Mouse (Mus musculus) thymus, postnatal 14 days (tissue): ENCODE results near the gene Pdss2.
A peak's percentile ranks its signal among the peaks of the same experiment; 100 is the strongest.

ENCODE experiments used
- DNase-seq: peaks from one replicate; pipeline ENCODE4 v3.0.0; 2021

Gene Pdss2

DNA sequence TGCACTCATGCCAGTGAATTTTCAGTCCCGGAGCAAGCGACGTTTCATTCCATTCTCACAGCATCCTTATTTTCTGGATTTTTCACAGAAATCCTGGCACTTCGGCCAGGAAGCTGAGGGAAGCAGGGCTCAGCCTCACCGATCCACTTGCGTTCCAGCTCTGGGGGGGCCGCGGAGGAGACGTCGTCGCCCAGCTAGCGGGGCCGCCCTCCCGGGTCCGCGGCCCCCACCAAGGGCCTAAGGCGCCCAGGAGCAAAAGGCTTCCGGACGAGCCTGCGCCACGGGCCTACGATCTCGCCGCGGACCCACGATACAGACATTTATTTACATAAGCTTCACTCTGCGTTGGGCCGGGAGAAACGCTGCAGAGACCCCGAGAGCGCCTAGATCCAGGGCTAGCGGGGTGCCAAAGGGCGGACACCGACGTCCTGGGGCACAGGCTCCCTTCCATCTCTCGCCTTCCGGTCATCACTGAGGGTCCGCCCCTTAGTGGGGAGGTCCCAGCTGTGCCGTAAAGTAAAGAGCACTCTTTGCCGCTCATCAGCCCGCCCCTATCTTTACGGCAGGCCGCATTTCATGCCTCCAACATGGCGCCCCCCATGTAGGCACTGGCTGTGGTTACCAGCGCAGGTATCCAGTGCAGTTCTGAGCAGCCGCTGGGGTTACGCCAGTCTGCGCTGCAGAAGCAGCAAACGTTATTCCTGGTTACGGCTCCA lies at the start of gene Pdss2:
Gene Pdss2, plus strand, starts transcription at position 577 of the 716 bp plus-strand sequence.
- peak; percentile 94 for DNase-seq

DNA sequence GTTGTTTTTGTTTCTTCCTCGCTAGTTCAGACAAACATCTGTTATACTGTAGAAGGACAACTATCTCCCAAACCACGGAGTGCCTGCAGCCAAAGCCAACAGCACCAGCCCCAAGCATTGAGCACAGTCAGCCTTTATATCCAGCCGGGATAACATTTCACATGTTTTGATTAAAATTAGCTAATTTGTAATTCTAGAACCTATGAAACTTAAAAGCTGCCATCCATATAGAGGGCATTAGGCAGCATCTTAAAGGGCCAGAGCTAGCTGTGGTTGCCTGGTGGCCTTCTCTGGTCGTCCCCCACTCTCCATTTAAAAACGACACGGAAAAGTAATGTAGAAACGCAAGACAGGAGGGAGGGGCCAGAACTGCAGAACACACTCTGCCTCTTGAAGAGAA lies 49.2 kb upstream of the Pdss2 start:
- DNase-seq: no peak

DNA sequence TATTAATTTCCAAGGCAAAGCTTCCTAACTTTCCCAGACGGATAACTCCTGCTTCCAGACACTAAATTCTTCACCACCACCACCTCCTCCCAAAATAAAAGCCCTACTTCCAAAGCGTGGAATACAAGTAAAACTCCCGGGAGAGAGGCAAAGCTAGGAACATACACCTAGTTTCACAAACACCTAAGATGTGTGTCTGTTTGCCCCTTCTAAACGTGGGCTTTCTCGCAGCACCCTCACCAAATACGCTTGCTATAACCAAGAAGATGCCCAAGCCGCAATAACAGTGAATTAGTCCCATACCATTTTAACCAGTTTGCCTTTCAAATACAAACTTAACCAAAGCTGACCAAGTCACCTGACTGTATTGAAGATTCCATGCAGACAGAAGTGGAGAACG lies 48.7 kb upstream of the Pdss2 start:
- no peak for DNase-seq

DNA sequence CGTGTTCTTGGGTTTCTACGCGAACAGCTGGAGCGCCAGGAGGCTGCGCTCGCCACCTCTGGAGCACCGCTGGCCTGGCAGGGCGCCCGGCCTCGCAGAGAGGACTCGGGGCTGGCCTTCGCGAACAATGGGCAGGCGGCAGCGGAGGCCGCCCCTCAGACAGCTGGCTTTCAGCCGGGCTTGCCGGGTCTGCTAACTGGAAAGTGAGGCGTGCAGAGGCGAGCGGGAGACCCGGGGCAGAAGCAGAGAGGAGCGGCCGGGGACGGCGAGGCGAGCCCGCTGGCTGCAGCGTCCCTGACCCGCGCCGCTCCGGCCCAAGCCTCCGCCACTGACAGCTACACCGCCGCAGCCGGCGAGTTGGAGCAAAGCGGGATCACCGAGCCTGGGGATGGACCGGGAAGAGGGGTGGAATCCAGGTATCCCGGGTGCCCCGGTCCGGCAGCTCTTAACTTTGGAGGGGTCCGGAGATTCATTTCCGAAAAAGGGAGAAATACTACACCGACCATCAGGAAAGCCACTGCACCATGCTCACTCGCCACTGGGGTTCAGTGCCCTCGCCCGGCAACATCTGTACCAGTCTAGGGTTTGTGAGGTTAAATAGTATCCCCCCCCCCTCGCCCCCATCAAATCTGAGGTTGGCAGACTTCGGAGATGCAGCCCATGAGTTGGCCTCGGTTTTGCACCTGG lies 48.0 kb upstream of the Pdss2 start:
- peak; percentile 4 for DNase-seq

DNA sequence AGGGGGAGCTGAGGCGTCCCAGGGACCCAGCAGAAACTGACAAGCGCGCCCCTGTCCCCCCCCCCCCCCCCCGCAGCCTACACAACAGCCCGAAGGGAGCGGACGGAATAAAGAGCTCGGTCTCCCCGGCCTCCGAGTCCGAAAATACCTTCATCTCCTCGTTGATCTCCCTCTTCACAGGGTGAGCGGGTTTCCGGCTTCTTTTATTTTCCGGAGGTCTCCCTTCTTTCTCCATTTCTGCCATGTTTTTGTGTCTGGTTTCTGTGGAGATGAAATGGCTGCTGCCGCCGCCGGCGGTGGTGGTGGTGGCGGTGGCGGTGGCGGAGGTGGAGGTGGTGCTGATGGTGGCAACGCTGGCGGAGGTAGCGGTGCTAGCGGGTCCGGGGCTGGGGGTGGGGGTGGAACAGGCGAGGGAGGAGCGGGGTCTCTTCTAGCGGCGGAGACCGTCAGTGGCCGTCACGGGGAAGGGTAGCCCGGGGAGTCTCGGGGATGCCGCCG lies 47.4 kb upstream of the Pdss2 start:
- DNase-seq: peak; percentile 23

DNA sequence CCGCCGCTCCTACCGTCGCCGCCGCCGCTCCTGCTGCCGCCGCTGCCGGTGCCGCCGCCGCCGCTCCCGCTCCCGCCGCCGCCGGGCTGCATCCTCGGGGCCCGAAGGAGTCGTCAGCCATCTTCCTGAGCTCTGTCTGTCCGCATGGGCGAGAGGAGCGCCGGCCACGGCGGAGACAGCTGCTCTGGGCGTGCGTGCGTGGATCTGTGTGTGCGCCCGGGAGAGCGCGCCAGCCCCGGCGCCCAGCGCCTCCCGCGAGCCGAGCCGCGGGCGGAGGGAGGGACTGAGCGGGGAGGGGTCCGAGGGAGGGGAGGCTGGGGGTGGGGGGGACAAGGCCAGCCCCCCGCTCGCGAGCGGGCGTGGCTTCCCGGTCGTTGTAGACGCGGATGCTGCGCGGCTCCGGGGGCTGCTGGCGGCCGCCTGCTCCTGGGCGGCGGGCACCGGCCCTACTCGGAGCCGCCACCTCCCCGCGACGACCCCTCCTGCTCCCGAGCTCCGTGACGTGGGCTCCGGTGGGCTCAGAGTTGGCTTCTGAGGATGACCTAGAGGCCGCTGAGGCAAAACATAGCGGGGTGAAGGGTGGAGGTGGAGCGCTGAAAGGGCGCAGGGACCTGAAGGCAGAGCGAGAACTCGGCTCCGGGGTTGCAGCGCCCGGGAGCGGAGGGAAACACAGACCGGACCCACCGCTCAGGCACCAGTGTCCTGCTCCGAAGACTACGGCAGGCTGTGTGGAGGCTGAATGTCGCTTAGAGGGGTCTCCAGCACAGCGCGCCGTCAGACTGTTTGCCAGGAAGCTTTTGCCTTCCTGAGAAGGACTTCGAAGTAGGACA lies 46.7 kb upstream of the Pdss2 start, which contains the start of the genes Sobp and 9030612E09Rik:
Gene Sobp, minus strand, starts transcription at position 205 of the 830 bp plus-strand sequence.
Gene 9030612E09Rik, plus strand, starts transcription at position 379 of the 830 bp plus-strand sequence.
- peak; percentile 33 for DNase-seq

DNA sequence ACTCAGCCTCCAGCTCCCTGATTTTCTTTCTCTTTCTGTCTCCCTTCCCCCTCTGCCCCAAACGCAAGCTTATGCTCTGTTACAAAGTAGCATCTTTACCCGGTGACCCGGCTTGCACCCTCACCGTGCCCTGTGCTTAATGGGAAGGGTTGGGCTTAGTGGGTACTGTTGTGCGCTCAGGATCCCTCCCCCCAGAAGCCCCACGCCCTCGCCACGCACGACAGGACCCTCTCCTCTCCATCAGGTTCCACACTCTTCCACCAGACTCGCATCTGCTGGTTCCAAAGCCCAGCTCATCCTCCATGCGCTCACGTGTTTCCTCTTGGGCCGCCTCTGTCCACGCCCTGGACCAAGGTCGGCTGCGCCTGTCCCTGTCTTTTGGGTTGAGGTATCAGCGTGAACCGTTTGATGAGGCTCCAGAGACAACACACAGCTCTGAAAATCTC lies 46.1 kb upstream of the Pdss2 start:
- DNase-seq: no peak

DNA sequence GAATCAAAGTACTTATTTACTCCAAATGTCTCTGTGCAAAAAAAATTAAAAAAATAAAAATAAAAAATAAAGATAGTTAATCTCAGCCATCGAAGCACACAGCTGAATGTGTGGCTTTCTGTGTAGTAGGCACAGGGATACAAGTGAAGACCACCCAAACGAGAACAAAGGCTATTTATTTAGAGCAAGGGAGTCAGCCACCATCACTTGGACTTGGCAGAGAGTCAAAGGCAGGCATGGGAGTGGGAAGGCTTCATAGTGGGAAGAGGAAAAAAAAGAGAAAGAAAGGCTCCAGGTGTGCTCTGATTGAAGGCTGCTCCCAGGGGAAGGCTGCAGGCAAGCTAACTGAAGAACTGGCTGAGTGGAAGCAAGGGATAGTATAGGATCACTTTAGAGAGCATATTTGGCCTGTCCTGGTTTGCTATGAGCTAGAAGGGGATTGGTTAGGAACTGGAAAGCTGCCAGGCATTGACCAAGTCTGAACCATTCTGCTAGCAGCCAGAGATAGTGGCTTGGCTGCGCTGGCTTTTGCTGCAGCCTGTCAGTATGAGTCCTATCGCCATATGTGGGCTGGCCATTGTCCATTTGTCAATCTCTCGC lies 40.9 kb upstream of the Pdss2 start:
- DNase-seq: no peak

DNA sequence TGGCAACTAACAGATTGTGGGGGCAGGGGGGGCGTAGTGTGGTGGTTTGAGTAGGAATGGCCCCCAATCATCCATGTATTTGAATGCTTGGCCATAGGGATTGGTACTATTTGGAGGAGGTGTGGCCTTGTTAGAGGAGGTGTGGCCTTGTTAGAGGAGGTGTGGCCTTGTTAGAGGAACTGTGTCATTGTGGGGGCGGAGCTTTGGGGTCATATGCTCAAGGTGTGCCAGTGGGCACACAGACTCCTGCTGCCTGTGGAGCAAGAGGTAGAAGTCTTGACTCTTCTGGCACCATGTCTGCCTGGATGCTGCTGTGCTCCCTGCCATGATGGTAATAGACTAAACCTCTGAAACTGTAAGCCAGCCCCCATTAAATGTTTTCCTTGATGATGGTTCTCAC lies 21.1 kb upstream of the Pdss2 start:
- no peak for DNase-seq

DNA sequence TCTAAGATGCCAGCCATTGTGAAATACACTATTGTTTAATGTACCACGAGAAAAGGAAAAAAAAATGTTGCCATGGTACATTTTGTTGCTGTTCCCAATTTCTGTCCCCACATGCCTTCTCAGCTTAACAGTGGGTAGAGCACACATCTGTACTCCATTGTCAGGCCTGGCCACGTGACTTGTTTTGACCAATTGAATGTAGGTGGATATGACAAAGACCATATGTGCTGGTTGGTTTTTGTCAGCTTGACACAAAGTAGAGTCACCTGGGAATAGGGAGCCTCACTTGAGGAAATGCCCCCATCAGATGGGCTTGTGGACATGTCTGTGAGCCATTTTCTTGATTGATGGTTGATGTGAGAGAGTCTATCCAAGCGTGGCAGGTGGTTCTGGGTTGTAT lies 17.4 kb upstream of the Pdss2 start:
- no peak for DNase-seq

DNA sequence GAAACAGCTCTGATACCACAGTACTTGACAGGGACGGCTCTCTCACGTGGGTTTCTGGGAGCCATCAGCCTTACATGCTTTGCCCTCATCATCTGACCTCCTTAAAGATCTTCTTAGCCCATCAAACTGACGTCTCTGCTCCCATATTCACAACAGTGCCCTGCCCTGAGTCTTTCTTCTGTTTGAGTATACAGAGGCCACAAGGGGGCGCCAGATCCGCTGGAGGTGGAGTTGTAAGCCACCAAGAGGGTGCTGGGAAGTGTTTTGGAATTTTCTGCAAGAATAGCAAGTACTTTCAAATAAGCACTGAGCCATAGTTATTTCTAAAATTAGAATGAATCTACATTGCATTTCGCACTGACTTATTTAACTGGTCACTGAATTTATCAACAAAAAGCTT lies 9.4 kb upstream of the Pdss2 start:
- DNase-seq: peak; percentile 69

DNA sequence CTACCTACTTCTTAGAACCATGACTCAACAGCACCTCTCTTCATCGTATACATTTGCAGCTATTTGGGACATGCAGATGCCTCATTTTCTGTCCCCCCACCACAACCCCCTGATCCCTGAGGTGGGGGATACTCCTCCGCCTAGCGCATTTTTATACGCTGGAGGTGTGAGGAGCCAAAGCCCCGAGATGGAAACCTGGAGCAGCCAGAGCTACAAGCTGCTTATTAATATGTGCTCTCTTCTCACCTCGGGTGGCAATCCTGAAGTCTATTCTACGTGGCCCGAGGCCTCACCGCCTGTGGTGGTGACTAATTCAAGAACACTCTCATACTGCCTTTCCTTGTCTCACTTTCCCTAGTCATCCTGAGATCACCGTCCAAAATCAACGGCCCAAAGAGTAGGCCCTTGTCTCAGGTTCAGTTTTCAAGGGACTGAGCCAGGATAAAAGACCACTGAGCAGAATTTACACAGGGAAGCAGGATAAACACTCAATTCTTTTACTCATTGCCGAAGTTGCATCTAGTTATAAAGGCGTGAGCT lies 3.9 kb upstream of the Pdss2 start:
- no peak for DNase-seq

DNA sequence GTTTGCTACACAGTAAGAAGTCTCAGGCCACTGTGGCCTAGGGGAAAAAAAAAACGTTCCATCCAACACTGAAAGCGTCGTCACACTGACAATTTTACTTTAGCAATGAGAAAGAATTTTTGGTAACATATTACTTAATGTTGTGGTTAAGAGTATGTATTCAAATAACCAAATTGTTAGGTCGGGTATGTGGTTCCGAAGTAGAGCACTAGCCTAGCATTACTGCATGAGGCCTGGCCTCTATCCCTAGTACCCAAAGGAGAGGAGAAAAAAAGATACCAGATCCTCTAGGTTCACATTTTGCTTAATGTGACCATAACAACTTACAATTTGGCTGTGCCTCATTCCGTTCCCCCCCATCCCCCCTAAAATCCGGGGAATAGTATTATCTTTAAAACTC lies 807 bp upstream of the Pdss2 start:
- peak; percentile 5 for DNase-seq

DNA sequence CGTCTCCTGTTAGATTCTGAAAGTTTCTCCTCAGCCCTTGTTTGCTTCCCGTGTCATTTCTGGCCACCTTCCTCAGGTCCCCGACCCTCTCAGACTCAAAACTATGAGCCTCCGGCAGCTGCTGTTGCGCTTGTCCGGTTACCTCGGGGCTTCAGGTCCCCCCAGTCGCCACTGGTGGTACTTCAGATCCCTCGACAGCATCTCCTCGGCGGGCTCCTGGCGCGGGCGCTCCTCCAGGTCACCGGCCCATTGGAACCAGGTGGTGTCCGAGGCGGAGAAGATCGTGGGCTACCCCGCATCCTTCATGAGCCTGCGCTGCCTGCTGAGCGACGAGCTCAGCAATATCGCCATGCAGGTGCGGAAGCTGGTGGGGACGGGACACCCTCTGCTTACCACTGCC lies 373 bp downstream of the Pdss2 start:
- peak; percentile 52 for DNase-seq

DNA sequence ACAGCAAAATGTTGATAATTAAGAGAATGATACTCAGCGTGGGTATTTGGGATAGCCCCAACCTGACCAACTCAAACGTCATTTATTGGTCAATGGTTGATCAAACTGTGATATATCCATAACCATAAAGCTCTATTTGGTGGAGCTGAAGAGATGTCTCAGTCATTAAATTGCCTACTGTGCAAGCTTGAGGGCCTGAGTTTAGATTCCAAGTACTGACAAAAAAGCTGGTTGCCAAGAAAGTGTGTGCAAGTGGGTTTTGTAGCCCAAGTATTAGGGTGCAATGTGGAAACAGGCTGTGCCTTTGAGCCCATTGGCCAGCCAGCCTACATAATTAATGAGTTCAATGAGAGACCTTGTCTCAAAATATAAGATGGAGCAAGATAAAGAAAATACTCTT lies 2.1 kb downstream of the Pdss2 start:
- no peak for DNase-seq

DNA sequence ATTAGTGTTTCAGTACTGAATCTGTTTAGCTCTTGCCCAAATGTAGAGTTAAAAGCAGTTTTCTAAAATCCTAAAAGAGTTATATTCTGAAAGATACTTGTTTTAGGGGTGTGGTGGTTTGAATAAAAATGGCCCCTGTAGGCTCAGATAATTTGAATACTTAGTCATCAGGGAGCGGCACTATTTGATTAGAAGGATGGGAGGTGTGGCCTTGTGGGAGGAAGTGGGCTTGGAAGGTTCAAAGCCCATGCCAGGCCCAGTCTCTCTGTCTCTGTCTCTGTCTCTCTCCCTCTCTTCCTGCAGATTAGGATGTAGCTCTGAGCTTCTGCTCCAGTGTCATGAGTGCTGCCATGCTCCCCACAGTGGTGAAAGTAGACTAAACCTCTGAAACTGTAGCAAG lies 5.1 kb downstream of the Pdss2 start:
- no peak for DNase-seq

DNA sequence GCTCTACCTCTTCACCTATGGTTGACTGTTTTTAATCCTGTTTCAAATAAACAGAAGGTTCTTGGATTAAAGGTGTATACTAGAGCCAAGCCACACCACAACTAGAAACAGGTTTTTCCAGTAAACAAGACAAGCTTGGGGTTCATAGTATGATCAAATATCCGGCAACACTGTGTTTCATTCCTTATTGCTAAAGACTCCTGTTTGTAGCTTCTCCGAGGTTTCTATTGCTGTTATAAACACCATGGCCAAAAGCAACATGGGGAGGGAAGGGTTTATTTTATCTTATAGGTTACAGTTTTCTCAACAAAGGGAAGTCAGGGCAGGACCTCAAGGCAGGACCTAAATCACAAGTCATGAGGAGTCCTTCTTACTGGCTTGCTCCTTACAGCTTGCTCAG lies 8.0 kb downstream of the Pdss2 start:
- no peak for DNase-seq

DNA sequence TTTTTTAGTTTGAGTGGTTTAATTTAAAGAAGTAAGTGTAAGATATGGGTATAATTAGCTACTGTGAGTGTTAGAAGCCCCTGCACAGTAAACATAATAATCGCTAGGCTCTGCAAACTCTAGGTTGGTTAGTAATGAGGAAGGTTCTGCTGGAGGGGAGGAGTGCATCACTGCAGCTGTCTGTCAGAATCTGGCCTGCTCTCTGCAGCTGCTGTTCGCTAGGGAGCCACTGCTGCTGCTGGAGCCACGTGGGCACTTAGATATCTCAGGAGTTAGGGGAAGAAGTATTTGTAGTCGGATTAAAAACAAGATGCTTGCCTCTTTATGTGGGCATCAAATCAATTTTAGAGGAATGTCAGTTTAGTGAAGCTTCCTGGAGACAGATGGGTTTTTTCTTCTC lies 13.2 kb downstream of the Pdss2 start:
- no peak for DNase-seq

DNA sequence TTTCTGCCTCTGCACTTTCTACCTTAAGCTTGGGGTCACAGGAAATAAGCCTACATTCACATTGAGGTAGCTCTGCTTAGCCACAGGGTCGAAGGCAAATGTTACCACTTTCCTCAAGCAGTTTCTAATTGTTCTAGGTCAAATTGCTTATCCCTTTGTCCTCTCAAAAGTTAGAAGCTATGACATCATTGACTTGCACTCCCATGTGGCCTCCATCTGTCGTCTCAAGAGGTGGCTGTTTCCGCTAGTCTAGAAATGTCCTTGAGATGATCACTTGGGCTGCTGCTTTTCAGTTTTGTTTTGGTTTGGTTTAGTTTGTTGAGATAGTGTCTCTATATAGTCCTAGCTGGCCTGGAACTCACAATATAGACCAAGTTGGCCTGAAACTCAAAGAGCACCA lies 13.7 kb downstream of the Pdss2 start:
- no peak for DNase-seq

DNA sequence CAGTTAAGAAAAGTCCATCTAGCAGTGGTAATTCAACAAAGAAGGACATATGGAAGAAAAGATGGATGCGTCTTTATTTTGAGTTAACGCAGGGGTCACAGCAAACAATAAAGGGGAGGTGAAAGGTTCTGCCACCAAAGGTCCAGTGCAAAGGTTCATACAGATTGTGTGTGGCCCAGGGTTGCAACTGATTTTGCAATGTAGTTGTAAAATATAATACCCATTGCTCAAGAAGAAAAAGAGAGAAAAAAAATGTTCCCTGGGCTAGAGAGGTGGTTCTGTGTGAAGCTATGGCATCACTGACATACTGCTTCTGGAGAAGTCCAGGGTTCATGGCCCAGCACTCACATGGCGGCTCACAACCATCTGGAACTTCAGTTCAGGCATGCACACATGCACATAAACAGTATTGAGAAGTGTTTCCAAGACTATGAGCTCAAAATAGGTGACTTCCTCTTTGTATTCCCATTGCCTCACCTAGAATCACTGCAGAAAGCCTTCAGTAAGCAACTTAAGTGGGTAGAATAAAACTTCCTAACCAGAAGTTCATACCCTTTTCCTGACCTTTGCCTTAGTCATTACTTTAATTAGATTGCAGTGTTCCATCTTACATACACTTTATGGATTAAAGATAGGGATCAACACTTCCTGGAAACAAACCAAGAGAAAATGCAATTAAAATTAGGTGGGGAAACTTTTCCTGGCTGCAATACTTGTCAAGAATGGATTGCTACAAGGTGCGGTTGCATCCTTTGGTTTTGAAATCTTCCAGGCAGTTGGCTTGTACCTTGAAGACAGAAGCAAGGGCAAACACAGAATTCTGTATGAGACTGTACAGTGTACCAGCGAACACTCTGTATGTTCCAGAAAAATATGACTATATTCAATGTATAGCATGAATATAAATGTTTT lies 14.7 kb downstream of the Pdss2 start:
- no peak for DNase-seq

DNA sequence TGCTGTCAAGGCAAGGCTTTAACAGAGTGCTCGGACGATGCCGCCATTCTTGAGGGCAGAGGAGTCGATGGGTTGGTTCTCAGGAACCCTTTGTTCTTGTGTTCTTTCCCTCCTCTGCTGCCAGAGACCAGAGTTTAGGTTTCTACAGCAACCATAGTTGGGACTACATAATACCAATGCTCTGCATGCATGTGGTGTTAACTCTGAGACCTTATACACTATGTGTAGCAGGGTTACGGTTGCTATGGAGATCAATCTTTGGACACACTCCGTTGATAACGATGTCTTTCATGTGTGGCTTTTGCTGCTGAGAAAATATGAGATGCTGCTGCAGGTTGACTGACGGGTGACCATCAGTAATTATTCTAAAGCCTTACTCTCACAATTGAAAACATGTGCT lies 20.9 kb downstream of the Pdss2 start:
- DNase-seq: no peak
